Mouse (Mus musculus): ENCODE measurements around the gene Tmem215. TPM values are rescaled to one million over a fixed set of nuclear protein-coding genes. Genes with fewer than 3 reads are reported as not detected.

Tmem215 gene
- polyA plus RNA-seq, 1 experiment = 0.05 TPM

Other genes with a start within 250 kb of the Tmem215 start
- gene Ddx58, start 232.4 kb upstream of the Tmem215 start, polyA plus RNA-seq (2012; rRNA removed) = 13.5 and 23.6 TPM in 2 replicates
- gene Smim27, start 202.6 kb upstream of the Tmem215 start, polyA plus RNA-seq (2012; rRNA removed) = 9.0 and 10.6 TPM in 2 replicates
- gene Topors, start 202.3 kb upstream of the Tmem215 start, polyA plus RNA-seq (2012; rRNA removed) = 2.8 and 4.2 TPM in 2 replicates
- gene Ndufb6, start 192.8 kb upstream of the Tmem215 start, polyA plus RNA-seq (2012; rRNA removed) = 94.9 and 97.0 TPM in 2 replicates
- 5.9 and 7.3 TPM in 2 replicates for gene Aptx, start 231.0 kb downstream of the Tmem215 start, polyA plus RNA-seq (2012; rRNA removed)
- gene Dnaja1, start 250.0 kb downstream of the Tmem215 start, polyA plus RNA-seq (2012; rRNA removed) = 9.2 and 11.4 TPM in 2 replicates

Measured in large intestine, adult 2 months (tissue).